Mouse (Mus musculus) heart, embryonic 11.5 days (tissue): Measurements from ENCODE around the gene Sf3a1. TPM values are rescaled to one million over a fixed set of nuclear protein-coding genes. Genes with fewer than 3 reads are reported as not detected.

ENCODE experiments used
- ATAC-seq: fragments of 200-750 bp; cut with Nextera tagmentation; replicated peaks from 2 replicates; pipeline ENCODE4 v1.8.0; 2017; ENCODE audit warnings: moderate library complexity; ENCODE audit not compliant: insufficient number of reproducible peaks, low FRiP score, low TSS enrichment
- H3K27ac ChIP-seq: fragments of 300-500 bp; sonication (generic); 2 replicates; pipeline ENCODE4 v1.5.1; 2014; ENCODE audit warnings: mild to moderate bottlenecking, low read depth, low read length
- H3K27me3 ChIP-seq: fragments of 300-500 bp; sonication (generic); 2 replicates; pipeline ENCODE4 v1.6.1; 2014; ENCODE audit warnings: mild to moderate bottlenecking, low read length, mixed read lengths; ENCODE audit not compliant: control insufficient read depth, insufficient read depth
- H3K36me3 ChIP-seq: fragments of 300-500 bp; sonication (generic); 2 replicates; pipeline ENCODE4 v1.6.1; 2014; ENCODE audit warnings: mild to moderate bottlenecking, low read length, moderate library complexity, mixed read lengths; ENCODE audit not compliant: control insufficient read depth, insufficient read depth
- H3K4me1 ChIP-seq: fragments of 300-500 bp; sonication (generic); 2 replicates; pipeline ENCODE4 v1.6.1; 2014; ENCODE audit warnings: low read length; ENCODE audit not compliant: control insufficient read depth, insufficient read depth
- H3K4me2 ChIP-seq: fragments of 300-500 bp; sonication (generic); 2 replicates; pipeline ENCODE4 v1.6.1; 2014; ENCODE audit warnings: mild to moderate bottlenecking, moderate library complexity
- H3K4me3 ChIP-seq: fragments of 300-500 bp; sonication (generic); 2 replicates; pipeline ENCODE4 v1.5.1; 2014; ENCODE audit warnings: low read depth, low read length
- H3K9ac ChIP-seq: fragments of 300-500 bp; sonication (generic); 2 replicates; pipeline ENCODE4 v1.6.1; 2014; ENCODE audit warnings: mild to moderate bottlenecking, low read depth, low read length, moderate library complexity
- H3K9me3 ChIP-seq: fragments of 300-500 bp; sonication (generic); replicated peaks from 2 replicates; pipeline ENCODE4 v1.6.1; 2016; ENCODE audit warnings: low read length; ENCODE audit not compliant: control insufficient read depth
- WGBS: fragments of 180-500 bp; shearing (Covaris S2); extraction: QIAGEN DNeasy Blood & Tissue Kit; methylation state at CpG from one replicate; pipeline ENCODE4 v1.1.7; 2014; ENCODE audit not compliant: insufficient replicate concordance; 5-methylcytosine and 5-hydroxymethylcytosine counted together
- polyA plus RNA-seq: library from polyadenylated mRNA; unstranded; fragments of >200 nt; fragmentation: Nextera tagmentation; extraction: Ambion mirVana; gene quantifications from 2 replicates; pipeline ENCODE4 v1.2.1, GENCODE M21; 2014

Gene Sf3a1
- polyA plus RNA-seq, 1 experiment from 2014 or later = 44.7 TPM

DNA sequence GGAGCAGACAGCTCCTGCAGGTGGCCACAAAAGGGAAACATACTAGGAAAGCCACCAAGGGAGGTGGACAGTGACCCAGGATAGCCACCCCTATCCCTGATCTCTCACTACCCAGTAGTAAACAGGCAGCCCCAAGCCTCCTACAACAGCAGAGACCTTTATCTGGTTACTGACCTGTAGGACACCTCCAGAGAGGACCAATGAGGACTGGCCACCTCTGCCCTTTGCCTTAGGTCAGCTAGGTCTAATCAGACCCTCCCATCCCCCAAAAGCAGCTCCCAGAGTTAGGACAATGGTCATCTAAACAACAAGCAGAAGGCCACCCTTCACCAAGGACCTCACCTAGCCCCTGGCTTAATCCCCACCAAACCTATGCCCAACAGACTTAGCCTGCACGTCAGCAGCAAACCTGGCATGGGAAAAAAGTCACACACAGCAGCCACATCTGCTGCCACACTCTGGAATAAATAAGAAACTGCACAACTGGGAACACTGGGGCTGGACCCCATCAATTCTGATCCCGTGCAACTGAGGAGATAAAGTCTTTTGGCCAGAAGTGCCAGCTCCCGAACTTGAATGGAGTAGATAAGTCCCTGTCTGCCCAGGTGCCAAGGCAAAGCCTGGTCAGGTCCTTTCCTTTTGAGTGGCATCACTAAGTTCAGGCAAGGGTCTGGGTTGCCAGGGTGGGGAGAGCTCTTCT lies 42.6 kb upstream of the Sf3a1 start:
- H3K9ac ChIP-seq = no peak overlapping the region
- ATAC-seq = no peak

DNA sequence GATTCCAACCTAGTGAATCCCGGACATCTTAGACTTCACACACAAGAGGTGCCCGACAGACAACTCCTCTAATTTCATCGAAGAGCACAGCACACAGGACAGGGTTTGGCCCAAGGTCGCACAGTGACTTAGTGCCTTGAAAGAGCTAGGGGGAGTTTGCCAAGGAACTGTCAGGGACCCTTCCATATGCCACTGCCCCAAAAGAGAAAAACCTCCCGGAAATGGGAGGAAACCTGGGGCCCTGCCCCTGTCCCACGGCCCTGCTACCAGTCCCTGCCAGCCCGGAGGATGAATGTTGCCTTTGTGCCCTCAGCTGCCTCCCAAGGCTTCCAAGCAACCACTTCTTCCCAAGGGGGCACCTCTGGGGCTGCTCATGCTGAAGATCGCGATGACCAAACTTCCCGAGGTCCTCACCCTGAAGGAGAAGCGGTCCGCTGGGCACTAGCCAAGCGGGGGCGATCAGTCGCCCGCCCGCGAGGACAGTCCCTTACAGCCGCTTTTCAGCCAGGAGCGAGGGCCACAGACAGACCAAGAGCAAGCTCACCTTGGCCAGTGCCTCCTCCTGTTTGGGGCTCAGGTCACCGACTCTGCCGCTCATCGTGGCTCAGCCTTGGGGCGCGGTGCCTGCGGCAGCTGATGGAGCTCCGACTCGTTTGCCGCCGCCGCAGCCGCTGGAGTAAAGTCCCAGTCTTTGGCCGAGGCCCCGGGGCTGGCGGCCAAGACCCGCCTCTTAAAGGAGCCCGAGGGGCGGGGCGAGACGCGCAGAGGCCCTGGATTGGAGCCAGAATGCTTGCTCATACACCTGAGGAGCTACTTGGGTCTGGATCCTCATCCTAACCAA lies 41.8 kb upstream of the Sf3a1 start:
- Histone ChIP-seq H3K36me3 (no peaks in the 10 kb centered on the region), H3K4me1 (peaks cover 17% of the 10 kb centered on the region), H3K27me3 (peaks cover 20% of the 10 kb centered on the region), H3K9me3 (no peaks in the 10 kb centered on the region), H3K9ac (peak overlapping the region; percentile 68), H3K4me2 (peak overlapping the region; percentile 98), H3K27ac (no peak overlapping the region), H3K4me3 (peak overlapping the region; percentile 56)
- ATAC-seq = no peak
- 3% methylated on average over 41 of the region's 41 CpGs for WGBS

More for the DNA sequence above, 42.6 kb upstream of the Sf3a1 start:
- H3K4me3 ChIP-seq = peak overlapping the region; percentile 56
- H3K27ac ChIP-seq = no peak overlapping the region
- peak overlapping the region; percentile 98 for H3K4me2 ChIP-seq
- 34% methylated on average over 3 of the region's 3 CpGs for WGBS
- H3K4me1 ChIP-seq = peaks cover 17% of the 10 kb centered on the region
- H3K9me3 ChIP-seq = no peaks in the 10 kb centered on the region
- H3K27me3 ChIP-seq = peaks cover 20% of the 10 kb centered on the region
- H3K36me3 ChIP-seq = no peaks in the 10 kb centered on the region

DNA sequence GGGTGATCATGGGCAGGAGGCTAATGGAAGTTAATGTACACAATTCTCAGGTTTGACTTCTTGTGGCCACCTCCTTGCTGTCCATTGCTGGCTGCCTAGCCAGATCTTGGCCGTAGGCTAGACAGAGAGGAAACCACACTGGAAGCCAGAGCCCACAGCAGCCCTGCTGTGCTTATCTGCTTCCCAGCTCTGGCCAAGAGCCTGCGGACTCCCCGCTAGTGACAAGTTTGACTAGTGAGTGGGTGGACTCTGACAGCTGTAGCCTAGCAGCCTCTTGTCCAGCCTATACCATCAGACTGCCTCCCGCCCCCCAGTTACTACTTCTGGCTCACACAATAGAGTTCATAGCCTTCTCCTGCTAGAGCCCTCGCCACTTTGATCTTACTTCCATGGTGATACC lies 40.5 kb upstream of the Sf3a1 start:
- Histone ChIP-seq H3K9ac (no peak overlapping the region), H3K36me3 (no peaks in the 10 kb centered on the region), H3K4me3 (no peak overlapping the region), H3K27ac (no peak overlapping the region), H3K9me3 (no peaks in the 10 kb centered on the region), H3K27me3 (peaks cover 20% of the 10 kb centered on the region), H3K4me2 (no peak overlapping the region; the same call in 1 of the 2 replicates), H3K4me1 (peaks cover 17% of the 10 kb centered on the region)
- WGBS = 27% methylated on average over 5 of the region's 5 CpGs
- no peak for ATAC-seq

DNA sequence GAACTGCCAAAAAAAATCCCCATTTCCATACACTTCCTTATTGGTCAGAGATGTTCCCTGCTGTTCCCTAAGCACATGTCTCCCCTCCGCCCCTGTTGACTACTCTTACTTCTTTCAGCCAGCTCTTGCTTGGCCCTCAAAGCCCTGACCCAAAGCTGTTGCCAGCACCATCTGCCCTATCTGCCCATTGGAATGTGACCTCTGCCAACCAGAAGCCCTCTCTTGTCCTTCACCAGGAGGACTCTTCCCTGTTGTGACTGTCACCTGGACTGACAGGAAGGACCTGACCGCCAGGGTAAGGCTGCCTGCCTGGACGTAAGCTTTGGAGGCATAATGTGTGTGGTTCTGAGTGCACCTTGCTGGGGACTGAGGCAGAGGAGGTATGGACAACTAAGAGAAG lies 38.5 kb upstream of the Sf3a1 start:
- Histone ChIP-seq H3K4me1 (peaks cover 17% of the 10 kb centered on the region), H3K9me3 (0 out of 2 replicates have a peak, but pooled peaks cover 6% of the 10 kb centered on the region), H3K27ac (no peak overlapping the region), H3K9ac (no peak overlapping the region), H3K4me2 (no peak overlapping the region), H3K4me3 (no peak overlapping the region), H3K36me3 (no peaks in the 10 kb centered on the region), H3K27me3 (peaks cover 16% of the 10 kb centered on the region)
- WGBS = 72% methylated on average over 3 of the region's 3 CpGs
- no peak for ATAC-seq

DNA sequence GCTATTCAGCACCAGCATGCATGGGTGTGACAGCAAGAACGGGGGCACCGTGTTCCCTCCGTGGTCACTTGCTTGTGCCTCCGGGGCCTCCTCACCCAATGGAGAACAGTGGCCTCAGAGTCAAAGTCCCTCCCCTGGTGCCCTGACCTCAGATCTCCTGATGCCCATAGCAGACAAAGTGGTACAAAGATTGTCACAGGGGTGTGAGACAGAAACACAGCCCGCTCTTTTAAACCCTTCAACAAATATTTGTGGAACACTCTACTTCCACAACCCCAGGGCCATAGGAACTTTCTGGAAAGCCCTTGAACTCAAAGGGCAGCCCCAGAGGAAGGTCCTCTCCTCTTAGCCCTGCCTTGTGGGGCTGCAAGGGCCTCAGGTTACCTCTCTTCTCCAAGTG lies 37.9 kb upstream of the Sf3a1 start:
- no peak for ATAC-seq
- Histone ChIP-seq H3K4me3 (no peak overlapping the region), H3K4me1 (peaks cover 17% of the 10 kb centered on the region), H3K4me2 (no peak overlapping the region), H3K9ac (no peak overlapping the region), H3K9me3 (0 out of 2 replicates have a peak, but pooled peaks cover 8% of the 10 kb centered on the region), H3K27me3 (peaks cover 13% of the 10 kb centered on the region), H3K27ac (no peak overlapping the region), H3K36me3 (no peaks in the 10 kb centered on the region)
- 72% methylated on average over 5 of the region's 5 CpGs for WGBS

DNA sequence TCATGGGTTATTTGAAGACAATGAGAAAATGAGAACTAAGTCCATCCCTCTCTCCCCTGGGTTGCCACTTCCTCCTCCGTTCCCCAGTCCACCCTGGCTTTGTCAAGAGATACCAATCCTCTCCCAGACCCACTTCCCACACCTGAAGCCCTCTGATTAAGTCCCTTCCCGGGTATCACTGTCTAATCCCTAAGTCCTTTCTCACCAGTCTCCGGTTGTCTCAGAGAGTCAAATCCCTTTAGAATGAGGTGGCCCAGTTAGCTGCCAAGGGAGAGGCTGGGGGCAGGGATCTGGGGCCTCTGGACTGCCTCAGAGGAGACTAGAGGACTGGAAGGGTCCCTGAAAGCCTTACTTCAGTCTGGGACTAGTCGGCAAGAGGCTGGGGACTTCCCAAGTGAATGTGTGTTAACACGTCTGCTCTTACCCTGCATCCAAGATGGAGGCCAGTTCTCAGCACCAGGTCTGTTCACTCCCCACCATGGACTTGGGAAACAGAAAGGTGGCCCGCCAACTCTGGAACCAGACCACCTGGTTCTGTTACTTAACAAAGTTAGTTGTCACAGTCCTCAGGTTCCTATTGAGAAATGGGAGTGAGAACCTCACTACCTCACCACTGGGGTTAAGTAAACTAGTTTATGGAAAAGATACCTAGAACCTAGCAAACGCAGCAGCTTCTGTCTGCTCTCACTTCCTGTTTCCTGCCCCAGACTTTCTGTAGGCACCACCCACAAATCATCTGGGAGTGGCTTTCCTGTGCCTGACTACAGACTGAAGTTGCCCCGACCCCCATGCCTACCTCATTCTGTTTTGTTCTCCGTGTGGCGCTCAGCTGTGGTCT lies 37.2 kb upstream of the Sf3a1 start, which contains the start of gene Sec14l2:
Sec14l2 (minus strand) TSS at position 674 of the 838 bp plus-strand sequence.
- H3K9ac ChIP-seq = no peak within 1 kb of the TSS
- no peak for ATAC-seq
- no peak within 1 kb of the TSS for H3K4me3 ChIP-seq
- H3K27me3 ChIP-seq = peaks cover 9% of the 10 kb centered on the region
- no peaks in the 10 kb centered on the region for H3K36me3 ChIP-seq
- H3K27ac ChIP-seq = no peak within 1 kb of the TSS
- no peak within 1 kb of the TSS for H3K4me2 ChIP-seq
- 0 out of 2 replicates have a peak, but pooled peaks cover 8% of the 10 kb centered on the region for H3K9me3 ChIP-seq
- 66% methylated on average over 10 of the region's 10 CpGs for WGBS
- H3K4me1 ChIP-seq = peaks cover 16% of the 10 kb centered on the region

DNA sequence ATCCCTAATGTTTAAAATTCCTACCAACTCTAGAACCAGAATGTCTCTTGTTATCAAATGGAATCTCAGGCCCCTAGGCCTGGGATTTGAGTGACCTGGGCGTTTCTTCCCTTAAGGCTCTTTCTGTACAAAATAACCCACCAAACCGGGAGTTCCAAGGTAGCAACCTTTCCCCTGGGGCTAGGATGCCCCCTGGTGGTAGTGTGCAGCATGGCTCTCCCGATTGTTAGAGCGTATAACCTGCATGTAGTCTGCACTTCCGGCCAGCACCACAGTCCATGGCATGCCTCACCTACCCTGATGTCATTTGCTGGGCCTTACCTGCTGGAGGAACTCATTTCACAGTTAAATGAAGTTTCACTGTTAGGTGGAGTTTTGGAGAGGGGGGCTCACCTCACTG lies 36.2 kb upstream of the Sf3a1 start:
- WGBS = 64% methylated on average over 5 of the region's 5 CpGs
- Histone ChIP-seq H3K27ac (no peak overlapping the region), H3K36me3 (no peaks in the 10 kb centered on the region), H3K4me3 (no peak overlapping the region), H3K4me1 (peaks cover 11% of the 10 kb centered on the region), H3K9me3 (0 out of 2 replicates have a peak, but pooled peaks cover 8% of the 10 kb centered on the region), H3K4me2 (no peak overlapping the region), H3K9ac (no peak overlapping the region), H3K27me3 (peaks cover 5% of the 10 kb centered on the region; the same call in 1 of the 2 replicates)
- ATAC-seq = no peak

DNA sequence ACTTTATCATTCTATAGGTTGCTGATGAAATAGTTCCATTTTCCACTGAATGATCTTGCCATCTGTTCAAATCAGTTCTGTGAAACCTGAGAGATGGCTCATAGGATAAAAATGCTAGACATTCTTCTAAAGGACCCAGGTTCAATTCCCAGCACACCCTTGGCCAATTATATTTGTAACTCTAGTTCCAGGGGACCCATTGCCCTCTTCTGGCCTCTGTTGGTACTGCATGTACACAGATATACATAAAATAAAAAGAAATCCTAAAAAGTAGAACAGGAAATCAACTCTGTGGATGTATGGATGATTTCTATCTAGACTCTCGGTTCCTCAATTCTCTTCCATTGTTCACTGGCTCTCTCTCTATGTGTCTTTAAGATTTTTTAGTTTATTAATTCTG lies 33.1 kb upstream of the Sf3a1 start:
- no peaks in the 10 kb centered on the region for H3K36me3 ChIP-seq
- WGBS = 87% methylated on average over 1 of the region's 1 CpGs
- ATAC-seq = no peak

More for the DNA sequence above, 33.1 kb upstream of the Sf3a1 start:
- Histone ChIP-seq H3K27ac (no peak overlapping the region), H3K4me2 (no peak overlapping the region), H3K9me3 (0 out of 2 replicates have a peak, but pooled peaks cover 8% of the 10 kb centered on the region), H3K4me3 (no peak overlapping the region), H3K4me1 (no peaks in the 10 kb centered on the region), H3K27me3 (no peaks in the 10 kb centered on the region), H3K9ac (no peak overlapping the region)
